Mouse (Mus musculus): Measurements from ENCODE around the gene Gla. TPM values are rescaled to one million over a fixed set of nuclear protein-coding genes. Genes with fewer than 3 reads are reported as not detected.

The Gla gene
- polyA plus RNA-seq, 1 experiment from 2014 or later = 4.8 TPM

DNA sequence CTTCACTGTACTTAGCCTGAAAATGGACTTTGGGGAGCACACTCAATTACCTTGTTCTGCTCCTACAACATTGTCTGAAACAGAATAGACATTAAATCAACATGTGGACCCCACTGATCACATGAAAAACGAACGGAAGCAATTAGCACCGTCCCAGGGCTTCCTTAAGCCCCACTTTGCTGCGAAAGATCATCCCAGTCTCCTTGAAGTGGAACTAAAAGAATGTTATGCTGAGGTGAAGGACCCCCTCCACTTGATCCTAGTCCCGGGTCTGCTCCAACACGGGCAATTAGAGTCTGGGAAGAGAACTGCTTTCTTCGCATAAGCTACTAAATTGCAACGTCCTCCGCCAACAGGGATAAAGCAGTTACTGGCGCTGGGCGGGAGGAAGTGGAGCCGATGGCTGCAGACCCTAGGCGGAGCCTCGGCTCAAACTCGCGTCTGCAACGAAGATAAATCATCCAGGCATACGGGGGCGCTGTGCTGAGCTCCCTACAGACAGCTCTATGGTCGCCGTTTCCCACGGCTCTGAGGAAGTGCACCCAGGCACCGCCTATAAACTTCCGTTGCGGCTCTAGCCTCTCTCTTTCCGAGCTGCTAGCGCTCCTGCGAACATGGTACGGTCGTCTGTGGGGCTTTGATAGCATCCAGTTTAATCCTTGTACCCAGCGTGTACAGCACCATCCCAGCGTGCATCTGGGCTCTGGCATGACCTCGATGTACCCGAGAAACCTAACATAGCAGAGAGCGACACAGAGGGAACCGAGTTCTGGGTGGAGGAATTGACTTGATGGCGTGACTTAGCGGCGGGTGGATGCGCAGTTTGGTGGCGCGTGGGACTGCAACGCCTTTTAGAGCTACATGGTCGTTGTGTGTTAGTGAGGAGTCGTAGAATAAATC is 15.6 kb downstream of the Gla start, which contains the start of gene Rpl36a:
TSS of gene Rpl36a (plus strand) at position 552 of the 900 bp plus-strand sequence.
- ATAC-seq (ENCODE audit: low FRiP score) = peak; percentile 96
- peaks cover 7% of the 10 kb centered on the region; the same call in 1 of the 2 replicates for H3K36me3 ChIP-seq
- peak within 1 kb of the TSS; percentile 58 for H3K4me2 ChIP-seq (replicated peaks)
- no peaks in the 10 kb centered on the region for H3K27me3 ChIP-seq
- H3K4me1 ChIP-seq = 0 out of 2 replicates have a peak, but pooled peaks cover 5% of the 10 kb centered on the region
- H3K9me3 ChIP-seq (replicated peaks) = no peaks in the 10 kb centered on the region
- peak within 1 kb of the TSS; percentile 77 for H3K9ac ChIP-seq
- H3K27ac ChIP-seq = peak within 1 kb of the TSS; percentile 90
- H3K4me3 ChIP-seq = peak within 1 kb of the TSS; percentile 47
- 23% methylated on average over 45 of the region's 45 CpGs for WGBS

DNA sequence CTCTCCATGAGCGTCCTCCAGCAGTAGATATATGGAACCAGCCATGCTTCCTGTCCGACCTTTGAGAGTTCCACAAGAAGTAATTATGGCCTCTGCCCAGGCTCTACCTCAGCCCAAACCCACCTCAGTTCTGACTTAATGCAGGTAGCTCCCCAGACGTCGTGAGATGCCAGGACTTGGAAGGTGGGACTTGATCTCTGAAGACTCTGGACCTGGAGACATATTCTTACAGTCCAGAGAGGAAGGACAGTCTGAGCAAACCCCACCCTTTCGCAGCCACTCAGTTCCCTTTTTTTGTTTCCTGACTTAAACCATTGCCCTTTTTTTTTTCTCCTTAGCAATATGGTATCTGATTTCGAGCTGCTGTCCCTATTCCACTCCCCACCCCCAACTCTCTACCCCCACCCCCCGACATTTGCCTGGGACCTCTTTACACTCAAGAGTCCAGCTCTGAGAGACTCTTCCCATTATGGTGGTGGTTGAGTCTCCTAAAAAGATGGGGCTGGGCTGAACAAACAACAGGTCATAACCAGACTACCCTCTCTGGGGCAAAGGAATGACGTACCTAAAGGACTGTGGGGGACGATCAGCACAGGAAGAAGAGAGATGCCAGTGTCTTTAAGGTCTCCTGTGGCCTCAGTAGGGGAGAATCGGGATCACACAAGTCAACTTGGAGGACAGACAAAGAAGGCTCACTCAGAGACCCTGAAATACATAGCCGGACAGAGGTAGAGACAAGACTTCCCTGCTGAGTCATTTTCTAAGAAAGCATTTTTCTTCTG is 17.8 kb downstream of the Gla start, which contains the start of gene Btk:
TSS of gene Btk (minus strand) at position 683 of the 782 bp plus-strand sequence.
- Histone ChIP-seq H3K27ac (no peak within 1 kb of the TSS), H3K27me3 (no peaks in the 10 kb centered on the region), H3K9ac (no peak within 1 kb of the TSS), H3K4me3 (no peak within 1 kb of the TSS), H3K36me3 (no peaks in the 10 kb centered on the region), H3K4me2 (replicated peaks) (no peak within 1 kb of the TSS), H3K9me3 (replicated peaks) (no peaks in the 10 kb centered on the region), H3K4me1 (0 out of 2 replicates have a peak, but pooled peaks cover 5% of the 10 kb centered on the region)
- WGBS = 79% methylated on average over 11 of the region's 11 CpGs
- no peak for ATAC-seq (ENCODE audit: low FRiP score)

DNA sequence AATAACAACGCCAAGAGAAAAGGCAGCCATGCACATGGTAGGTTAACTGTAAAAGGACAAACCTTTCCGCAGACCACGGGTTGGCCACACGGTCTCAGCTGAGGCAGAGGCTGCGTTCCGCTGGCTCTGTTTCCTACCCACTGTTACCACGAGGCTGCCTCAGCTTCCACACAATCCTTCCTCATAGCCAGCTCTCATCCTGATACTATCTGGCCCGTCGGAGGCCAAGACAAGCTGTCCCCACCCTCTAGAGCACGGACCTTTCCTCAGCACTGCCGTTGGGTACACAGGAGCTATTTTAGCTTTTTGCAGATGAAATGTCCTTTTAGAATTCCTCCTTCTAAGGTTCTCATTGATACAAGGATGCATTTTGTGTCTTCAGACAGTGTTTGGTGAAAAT is 18.7 kb downstream of the Gla start:
- no peak overlapping the region for H3K27ac ChIP-seq
- no peaks in the 10 kb centered on the region for H3K36me3 ChIP-seq
- no peak for ATAC-seq (ENCODE audit: low FRiP score)
- no peaks in the 10 kb centered on the region for H3K9me3 ChIP-seq (replicated peaks)
- H3K4me1 ChIP-seq = 0 out of 2 replicates have a peak, but pooled peaks cover 5% of the 10 kb centered on the region
- no peak overlapping the region for H3K4me2 ChIP-seq (replicated peaks)
- no peak overlapping the region for H3K9ac ChIP-seq
- no peak overlapping the region for H3K4me3 ChIP-seq
- no peaks in the 10 kb centered on the region for H3K27me3 ChIP-seq
- WGBS = 84% methylated on average over 11 of the region's 11 CpGs

DNA sequence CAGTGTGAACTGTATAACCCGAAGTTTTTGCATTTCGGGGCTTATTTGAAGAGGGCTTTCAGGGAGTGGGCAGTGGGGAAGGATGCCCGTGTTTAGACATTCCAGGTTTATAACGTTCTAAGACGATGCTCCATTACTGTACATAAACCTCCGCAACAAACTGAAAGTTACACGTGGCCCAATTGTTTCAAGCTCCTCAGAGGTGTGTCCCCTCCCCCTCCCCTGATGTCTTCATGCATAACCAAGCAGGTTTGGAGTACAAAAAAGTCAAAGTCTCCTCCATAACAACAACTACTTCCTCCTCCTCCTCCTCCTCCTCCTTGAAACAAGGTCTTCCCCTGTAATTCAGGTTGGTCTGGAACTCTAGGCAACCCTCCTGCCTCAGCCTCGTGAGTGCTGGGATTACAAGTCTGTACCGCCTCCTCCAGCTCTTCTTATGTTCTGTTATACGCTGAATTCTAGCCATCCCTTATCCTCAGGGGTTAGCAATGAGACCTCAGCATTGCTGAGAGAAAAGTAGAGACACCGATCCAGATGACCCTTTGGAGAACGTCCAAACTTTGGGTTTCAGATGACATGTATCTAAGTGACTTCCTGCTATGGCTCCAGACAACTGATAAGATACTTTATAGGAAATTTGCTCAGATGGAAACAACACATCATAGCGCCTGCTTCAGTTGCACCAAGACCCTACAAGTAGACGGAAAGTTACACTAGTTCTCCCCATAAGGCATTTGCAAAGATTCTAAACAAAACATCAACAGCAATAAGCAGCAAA is 20.2 kb downstream of the Gla start:
- no peaks in the 10 kb centered on the region for H3K4me1 ChIP-seq

DNA sequence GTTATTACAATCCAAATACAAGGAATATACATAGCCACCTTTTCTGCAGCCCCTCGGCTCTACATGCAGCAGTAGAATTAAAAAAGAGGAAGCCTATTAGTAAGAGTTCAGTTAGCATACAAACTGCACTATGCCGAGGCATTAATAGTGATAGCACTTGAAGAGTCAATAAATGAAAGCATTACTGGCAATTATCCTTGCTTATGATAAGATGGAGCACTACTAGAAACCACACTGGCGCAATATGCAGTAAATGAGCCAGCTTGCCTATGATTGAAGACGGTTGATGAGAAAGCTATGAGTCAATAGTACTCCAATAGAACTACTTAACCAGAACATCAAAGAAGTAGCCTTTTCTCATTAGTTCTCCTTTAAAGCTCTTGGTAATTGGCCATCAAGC is 23.0 kb downstream of the Gla start:
- Histone ChIP-seq H3K36me3 (no peaks in the 10 kb centered on the region), H3K9me3 (replicated peaks) (no peaks in the 10 kb centered on the region), H3K9ac (no peak overlapping the region), H3K27me3 (no peaks in the 10 kb centered on the region), H3K4me1 (no peaks in the 10 kb centered on the region), H3K27ac (no peak overlapping the region), H3K4me2 (replicated peaks) (no peak overlapping the region), H3K4me3 (no peak overlapping the region)
- no peak for ATAC-seq (ENCODE audit: low FRiP score)
- 91% methylated on average over 4 of the region's 4 CpGs for WGBS

More for the DNA sequence above, 20.2 kb downstream of the Gla start:
- no peak for ATAC-seq (ENCODE audit: low FRiP score)
- Histone ChIP-seq H3K9ac (no peak overlapping the region), H3K4me3 (no peak overlapping the region), H3K27ac (no peak overlapping the region), H3K27me3 (no peaks in the 10 kb centered on the region), H3K9me3 (replicated peaks) (no peaks in the 10 kb centered on the region), H3K4me2 (replicated peaks) (no peak overlapping the region), H3K36me3 (no peaks in the 10 kb centered on the region)
- WGBS = 86% methylated on average over 14 of the region's 14 CpGs

DNA sequence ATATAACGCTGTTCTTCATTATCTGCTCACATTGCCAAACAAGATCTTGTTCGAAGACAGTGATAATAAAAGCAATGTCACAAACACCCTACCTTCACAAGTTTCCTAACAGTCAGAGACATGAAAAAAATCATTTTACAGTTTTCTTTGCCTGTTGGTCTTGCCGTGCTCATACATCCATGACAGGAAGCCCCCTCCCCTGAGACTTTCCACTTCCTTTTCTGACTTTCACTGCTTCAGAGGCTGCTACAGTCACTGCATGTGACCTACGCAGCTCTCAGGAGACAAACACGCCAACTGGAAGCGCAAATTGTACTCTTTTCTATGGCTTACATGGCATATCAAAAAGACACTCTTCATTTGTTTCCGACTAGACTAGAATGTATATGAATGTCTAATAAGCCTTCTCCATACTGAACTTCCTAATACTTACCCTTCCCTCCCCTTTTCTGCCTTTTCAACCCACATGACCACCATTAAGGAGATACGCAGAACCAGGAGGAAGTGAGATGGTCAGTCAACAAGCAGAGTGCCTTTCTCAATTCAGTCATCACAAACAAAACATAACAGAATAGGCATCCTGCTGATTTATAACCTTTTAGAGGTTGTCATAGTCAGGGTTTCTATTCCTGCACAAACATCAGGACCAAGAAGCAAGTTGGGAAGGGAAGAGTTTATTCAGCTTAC is 34.2 kb downstream of the Gla start:
- Histone ChIP-seq H3K9ac (no peak overlapping the region), H3K36me3 (no peaks in the 10 kb centered on the region), H3K4me1 (no peaks in the 10 kb centered on the region), H3K4me2 (replicated peaks) (no peak overlapping the region), H3K4me3 (no peak overlapping the region), H3K27me3 (no peaks in the 10 kb centered on the region), H3K9me3 (replicated peaks) (no peaks in the 10 kb centered on the region), H3K27ac (no peak overlapping the region)
- no peak for ATAC-seq (ENCODE audit: low FRiP score)
- WGBS = 83% methylated on average over 8 of the region's 8 CpGs

DNA sequence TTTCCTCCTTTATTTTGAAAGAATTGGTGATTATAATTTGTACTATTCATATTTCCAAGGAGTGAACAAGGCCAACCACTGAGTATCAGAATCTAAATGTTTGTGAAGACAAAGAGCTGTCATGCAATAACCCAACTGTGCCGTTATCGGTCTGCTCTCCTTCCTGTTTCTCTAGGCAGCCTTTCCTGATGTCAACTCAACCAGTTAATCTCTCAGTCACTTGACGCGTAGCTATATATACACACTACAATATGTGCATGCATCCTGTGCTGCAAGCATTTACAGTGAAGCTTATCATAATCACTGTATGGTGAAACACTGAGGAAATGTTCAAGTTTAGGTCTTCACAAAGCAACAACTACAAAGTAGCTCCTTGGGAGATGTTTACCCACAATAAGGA is 36.6 kb downstream of the Gla start:
- WGBS = 89% methylated on average over 4 of the region's 4 CpGs
- H3K4me2 ChIP-seq (replicated peaks) = no peak overlapping the region
- ATAC-seq (ENCODE audit: low FRiP score) = no peak
- H3K9me3 ChIP-seq (replicated peaks) = no peaks in the 10 kb centered on the region
- H3K9ac ChIP-seq = no peak overlapping the region
- no peak overlapping the region for H3K4me3 ChIP-seq
- no peak overlapping the region for H3K27ac ChIP-seq
- no peaks in the 10 kb centered on the region for H3K36me3 ChIP-seq
- H3K27me3 ChIP-seq = no peaks in the 10 kb centered on the region
- H3K4me1 ChIP-seq = no peaks in the 10 kb centered on the region

DNA sequence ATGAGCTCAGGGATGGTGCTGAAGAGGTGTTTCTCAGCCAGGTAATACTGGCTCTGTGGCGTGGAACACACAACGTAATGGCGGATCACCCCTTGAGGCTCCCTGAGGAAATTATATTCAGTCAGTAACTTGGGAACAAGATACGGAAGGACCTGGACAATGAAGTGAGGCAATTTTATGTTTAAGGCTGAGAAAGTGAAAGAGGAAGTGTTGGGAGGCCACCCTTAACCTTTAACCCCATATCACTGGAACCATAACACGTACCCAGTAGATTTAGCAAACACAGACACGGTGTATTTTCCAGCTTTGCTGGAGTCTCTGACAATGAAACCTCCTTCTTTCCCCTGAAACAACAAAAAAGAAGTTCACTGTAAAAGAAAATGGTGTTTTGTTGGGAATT is 46.5 kb downstream of the Gla start:
- Histone ChIP-seq H3K27ac (no peak overlapping the region), H3K4me3 (no peak overlapping the region), H3K9ac (no peak overlapping the region), H3K4me1 (no peaks in the 10 kb centered on the region), H3K9me3 (replicated peaks) (no peaks in the 10 kb centered on the region), H3K4me2 (replicated peaks) (no peak overlapping the region), H3K36me3 (no peaks in the 10 kb centered on the region), H3K27me3 (no peaks in the 10 kb centered on the region)
- no peak for ATAC-seq (ENCODE audit: low FRiP score)
- WGBS = 78% methylated on average over 6 of the region's 6 CpGs

DNA sequence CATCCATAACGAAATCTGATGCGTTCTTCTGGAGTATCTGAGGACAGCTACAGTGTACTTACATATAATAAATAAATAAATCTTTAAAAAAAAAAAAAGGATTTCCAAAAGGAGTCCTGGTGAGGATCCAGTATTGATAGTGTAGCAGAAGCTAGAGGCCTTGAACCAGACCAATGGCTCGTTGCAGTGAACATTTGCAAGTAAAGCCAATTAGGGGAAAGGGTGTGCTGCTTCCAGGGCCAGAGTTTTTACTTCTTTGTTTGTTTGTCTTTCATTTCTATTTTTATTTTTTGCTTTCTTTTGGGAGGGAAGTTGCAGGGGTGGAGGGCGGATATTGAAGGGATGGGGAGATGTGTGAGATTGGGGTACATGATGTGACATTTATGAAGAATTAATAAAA is 47.6 kb downstream of the Gla start:
- Histone ChIP-seq H3K4me2 (replicated peaks) (no peak overlapping the region), H3K9ac (no peak overlapping the region), H3K4me3 (no peak overlapping the region), H3K4me1 (no peaks in the 10 kb centered on the region), H3K36me3 (no peaks in the 10 kb centered on the region), H3K27me3 (no peaks in the 10 kb centered on the region), H3K9me3 (replicated peaks) (no peaks in the 10 kb centered on the region), H3K27ac (no peak overlapping the region)
- WGBS = 84% methylated on average over 4 of the region's 4 CpGs
- ATAC-seq (ENCODE audit: low FRiP score) = no peak

DNA sequence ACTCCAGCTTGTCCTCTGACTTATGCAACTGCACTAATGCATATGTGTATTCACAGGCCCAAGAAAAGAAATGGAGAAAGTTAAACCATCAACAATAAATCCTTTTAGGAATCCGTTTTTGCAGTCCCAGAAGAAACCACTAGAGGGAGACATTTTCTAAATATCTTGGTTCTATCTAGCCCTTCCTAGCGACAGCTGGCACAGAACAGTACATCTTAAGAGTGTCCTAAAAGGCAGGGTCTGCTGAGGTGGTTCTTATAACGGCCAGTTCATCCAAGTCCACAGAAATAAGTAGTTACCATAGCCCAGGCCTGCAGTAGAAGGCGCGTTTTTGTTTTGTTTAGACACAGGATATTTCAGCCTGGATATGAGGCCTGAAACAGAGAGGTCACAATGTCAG is 50.0 kb downstream of the Gla start:
- no peaks in the 10 kb centered on the region for H3K9me3 ChIP-seq (replicated peaks)
- 25% methylated on average over 5 of the region's 5 CpGs for WGBS
- H3K4me1 ChIP-seq = no peaks in the 10 kb centered on the region
- H3K4me2 ChIP-seq (replicated peaks) = no peak overlapping the region
- ATAC-seq (ENCODE audit: low FRiP score) = peak; percentile 48; the same call in 1 of the 2 replicates
- H3K9ac ChIP-seq = no peak overlapping the region
- no peaks in the 10 kb centered on the region for H3K27me3 ChIP-seq
- H3K4me3 ChIP-seq = no peak overlapping the region
- H3K27ac ChIP-seq = no peak overlapping the region
- no peaks in the 10 kb centered on the region for H3K36me3 ChIP-seq

DNA sequence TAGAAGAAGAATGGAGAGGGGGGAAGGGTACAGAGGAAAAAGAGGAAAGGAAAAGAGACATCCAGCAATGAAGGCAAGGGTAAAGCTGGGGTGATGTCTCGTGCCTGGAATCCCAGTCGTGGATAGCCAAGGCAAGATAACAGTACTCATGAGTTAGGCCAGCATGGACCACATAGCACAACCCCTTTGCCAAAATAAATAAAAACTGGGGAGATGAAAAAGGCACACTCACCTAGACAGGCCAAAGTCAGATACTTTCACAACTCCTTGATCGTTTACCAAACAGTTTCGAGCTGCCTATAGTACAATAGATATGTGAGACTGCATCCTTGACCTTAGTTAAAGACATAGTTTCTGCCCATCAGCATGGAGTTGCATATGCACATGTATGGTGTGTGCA is 53.6 kb downstream of the Gla start:
- H3K4me2 ChIP-seq (replicated peaks) = no peak overlapping the region
- no peaks in the 10 kb centered on the region for H3K4me1 ChIP-seq
- no peaks in the 10 kb centered on the region for H3K36me3 ChIP-seq
- no peaks in the 10 kb centered on the region for H3K9me3 ChIP-seq (replicated peaks)
- H3K9ac ChIP-seq = no peak overlapping the region
- H3K4me3 ChIP-seq = no peak overlapping the region
- no peaks in the 10 kb centered on the region for H3K27me3 ChIP-seq
- 93% methylated on average over 4 of the region's 4 CpGs for WGBS
- no peak for ATAC-seq (ENCODE audit: low FRiP score)
- H3K27ac ChIP-seq = no peak overlapping the region
